Mouse (Mus musculus) ZHBTc4 (cell line): ENCODE data around the gene Shisal2a.
A peak's percentile ranks its signal among the peaks of the same experiment; 100 is the strongest.

Experiments
- DNase-seq: peaks from one replicate; pipeline ENCODE4 v3.0.0-alpha.2; 2011; ENCODE audit warnings: low read depth, low spot score

The Shisal2a gene

GRCm38 (mm10) chr4:108383183-108383714 lies at the start of gene Shisal2a:
Gene Shisal2a, minus strand, starts transcription at chr4:108383349.
- DNase-seq = peak; percentile 63

GRCm38 (mm10) chr4:108431561-108431936 lies 48.4 kb upstream of the Shisal2a start:
- no peak for DNase-seq

- DNase-seq = no peak
Observed at GRCm38 (mm10) chr4:108430656-108431560, 47.8 kb upstream of the Shisal2a start.

GRCm38 (mm10) chr4:108428341-108428721 lies 45.2 kb upstream of the Shisal2a start:
- no peak for DNase-seq

GRCm38 (mm10) chr4:108427719-108428340 lies 44.7 kb upstream of the Shisal2a start:
- no peak for DNase-seq

- no peak for DNase-seq
Observed at GRCm38 (mm10) chr4:108424587-108424986, 41.4 kb upstream of the Shisal2a start.

- DNase-seq = peak; percentile 35
Observed at GRCm38 (mm10) chr4:108407621-108408020, 24.5 kb upstream of the Shisal2a start.

GRCm38 (mm10) chr4:108406861-108407401 lies 23.8 kb upstream of the Shisal2a start, which contains the start of gene Gpx7:
Gene Gpx7, minus strand, starts transcription at chr4:108406961.
- DNase-seq = peak; percentile 24

GRCm38 (mm10) chr4:108406138-108406860 lies 23.1 kb upstream of the Shisal2a start:
- peak; percentile 74 for DNase-seq

- DNase-seq = peak; percentile 68
Observed at GRCm38 (mm10) chr4:108405766-108406137, 22.6 kb upstream of the Shisal2a start.

- DNase-seq = no peak
Observed at GRCm38 (mm10) chr4:108403861-108404635, 20.9 kb upstream of the Shisal2a start.

- DNase-seq = no peak
Observed at GRCm38 (mm10) chr4:108400395-108400794, 17.2 kb upstream of the Shisal2a start.

- DNase-seq = no peak
Observed at GRCm38 (mm10) chr4:108394236-108394635, 11.1 kb upstream of the Shisal2a start.

- DNase-seq = no peak
Observed at GRCm38 (mm10) chr4:108392558-108392957, 9.4 kb upstream of the Shisal2a start.

GRCm38 (mm10) chr4:108391124-108391523 lies 8.0 kb upstream of the Shisal2a start:
- DNase-seq = no peak

- no peak for DNase-seq
Observed at GRCm38 (mm10) chr4:108388741-108389140, 5.6 kb upstream of the Shisal2a start.

- DNase-seq = peak; percentile 84
Observed at GRCm38 (mm10) chr4:108387681-108388253, 4.6 kb upstream of the Shisal2a start.

GRCm38 (mm10) chr4:108387106-108387505 lies 4.0 kb upstream of the Shisal2a start:
- DNase-seq = peak; percentile 39

- peak; percentile 48 for DNase-seq
Observed at GRCm38 (mm10) chr4:108386087-108386486, 2.9 kb upstream of the Shisal2a start.

- DNase-seq = peak; percentile 87
Observed at GRCm38 (mm10) chr4:108380146-108380545, 3.0 kb downstream of the Shisal2a start.
